Mouse (Mus musculus) liver, adult 2 months (tissue): ENCODE measurements around the gene Mprip. TPM values are rescaled to one million over a fixed set of nuclear protein-coding genes. Genes with fewer than 3 reads are reported as not detected.

Experiments
- DNase-seq: peaks from one replicate; pipeline ENCODE4 v3.0.0-alpha.2; 2011; ENCODE audit warnings: low read depth, low spot score; ENCODE audit errors: extremely low read depth
- H3K27ac ChIP-seq: fragments of 200-500 bp; replicated peaks from 2 replicates; pipeline ENCODE4 v1.5.1; 2012; ENCODE audit warnings: low read depth, mild to moderate bottlenecking, control low read depth, inconsistent platforms, low read length; ENCODE audit not compliant: insufficient read depth
- H3K27me3 ChIP-seq: fragments of 200-500 bp; 2 replicates; pipeline ENCODE4 v1.6.1; 2012; ENCODE audit warnings: mild to moderate bottlenecking, moderate library complexity, low read length, inconsistent platforms; ENCODE audit not compliant: control insufficient read depth, insufficient read depth
- H3K36me3 ChIP-seq: fragments of 200-500 bp; 2 replicates; pipeline ENCODE4 v1.6.1; 2012; ENCODE audit warnings: low read length, inconsistent platforms; ENCODE audit not compliant: control insufficient read depth, insufficient read depth
- H3K4me1 ChIP-seq: fragments of 200-500 bp; 2 replicates; pipeline ENCODE4 v1.6.1; 2011; ENCODE audit warnings: low read length; ENCODE audit not compliant: control insufficient read depth, insufficient read depth
- H3K4me3 ChIP-seq: fragments of 200-500 bp; 2 replicates; pipeline ENCODE4 v1.5.1; 2011; ENCODE audit warnings: low read depth, mild to moderate bottlenecking, control low read depth, low read length, moderate library complexity; ENCODE audit not compliant: insufficient read depth
- H3K79me2 ChIP-seq: fragments of 200-500 bp; 2 replicates; pipeline ENCODE4 v1.6.1; 2012; ENCODE audit warnings: inconsistent platforms, mild to moderate bottlenecking, low read length, moderate library complexity; ENCODE audit not compliant: control insufficient read depth, insufficient read depth
- H3K9ac ChIP-seq: fragments of 200-500 bp; 2 replicates; pipeline ENCODE4 v1.6.1; 2012; ENCODE audit warnings: low read depth, mild to moderate bottlenecking, control low read depth, inconsistent platforms, low read length
- CTCF ChIP-seq: fragments of 200-500 bp; IDR thresholded peaks from 2 replicates; pipeline ENCODE4 v1.5.1; 2011; ENCODE audit warnings: low read depth, low read length, control low read depth
- POLR2A ChIP-seq: fragments of 200-500 bp; IDR thresholded peaks from 2 replicates; pipeline ENCODE4 v1.6.1; 2011; ENCODE audit warnings: low read length, control low read depth; ENCODE audit not compliant: insufficient read depth; ENCODE audit errors: extremely low read depth
- WGBS: fragments of 180-500 bp; shearing (Covaris S2); methylation state at CpG from one replicate; pipeline ENCODE4 v1.1.7; 2018; 5-methylcytosine and 5-hydroxymethylcytosine counted together
- polyA plus RNA-seq: library from polyadenylated mRNA; depleted of rRNA; stranded (reverse); fragments of >200 nt; gene quantifications from 2 replicates; pipeline ENCODE4 v1.2.3, GENCODE M21; 2012
- total RNA-seq: library from RNA; depleted of rRNA; stranded (reverse); fragments of >200 nt; gene quantifications from 2 replicates; pipeline ENCODE4 v1.2.3, GENCODE M21; 2014

The Mprip gene
- total and polyA plus RNA-seq, 2 experiments: 29.0 to 58.4 TPM

- no peak for TF ChIP-seq CTCF
- TF ChIP-seq POLR2A: no peak
- no peaks in the 10 kb centered on the region for H3K4me1 ChIP-seq
- no peaks in the 10 kb centered on the region for H3K27me3 ChIP-seq
- no peak overlapping the region for H3K4me3 ChIP-seq
- no peaks in the 10 kb centered on the region for H3K79me2 ChIP-seq
- no peak overlapping the region for H3K27ac ChIP-seq
- no peak for DNase-seq
- peaks cover 33% of the 10 kb centered on the region for H3K36me3 ChIP-seq
- H3K9ac ChIP-seq: no peak overlapping the region
- 89% methylated on average over 2 of the region's 2 CpGs for WGBS
Measured at GRCm38 (mm10) chr11:59772291-59772690, 111.2 kb downstream of the Mprip start.

GRCm38 (mm10) chr11:59772902-59773301 lies 111.8 kb downstream of the Mprip start:
- Histone ChIP-seq H3K79me2 (no peaks in the 10 kb centered on the region), H3K27me3 (no peaks in the 10 kb centered on the region), H3K9ac (no peak overlapping the region), H3K27ac (no peak overlapping the region), H3K36me3 (peaks cover 27% of the 10 kb centered on the region), H3K4me1 (peaks cover 2% of the 10 kb centered on the region; the same call in 1 of the 2 replicates), H3K4me3 (no peak overlapping the region)
- WGBS: 90% methylated on average over 4 of the region's 4 CpGs
- TF ChIP-seq POLR2A (no peak), CTCF (no peak)
- DNase-seq: no peak

- H3K4me3 ChIP-seq: no peak overlapping the region
- H3K4me1 ChIP-seq: peaks cover 5% of the 10 kb centered on the region
- TF ChIP-seq CTCF (no peak), POLR2A (no peak)
- peaks cover 19% of the 10 kb centered on the region for H3K36me3 ChIP-seq
- no peaks in the 10 kb centered on the region for H3K79me2 ChIP-seq
- H3K9ac ChIP-seq: no peak overlapping the region
- no peak for DNase-seq
- 85% methylated on average over 4 of the region's 4 CpGs for WGBS
- no peak overlapping the region for H3K27ac ChIP-seq
- no peaks in the 10 kb centered on the region for H3K27me3 ChIP-seq
Measured at GRCm38 (mm10) chr11:59774522-59774921, 113.4 kb downstream of the Mprip start.

GRCm38 (mm10) chr11:59775435-59776148 lies 114.5 kb downstream of the Mprip start:
- Histone ChIP-seq H3K36me3 (peaks cover 19% of the 10 kb centered on the region), H3K4me3 (no peak overlapping the region), H3K79me2 (no peaks in the 10 kb centered on the region), H3K27ac (no peak overlapping the region), H3K4me1 (peaks cover 5% of the 10 kb centered on the region), H3K27me3 (no peaks in the 10 kb centered on the region), H3K9ac (no peak overlapping the region)
- TF ChIP-seq POLR2A (no peak), CTCF (no peak)
- no peak for DNase-seq
- 93% methylated on average over 13 of the region's 13 CpGs for WGBS

DNA sequence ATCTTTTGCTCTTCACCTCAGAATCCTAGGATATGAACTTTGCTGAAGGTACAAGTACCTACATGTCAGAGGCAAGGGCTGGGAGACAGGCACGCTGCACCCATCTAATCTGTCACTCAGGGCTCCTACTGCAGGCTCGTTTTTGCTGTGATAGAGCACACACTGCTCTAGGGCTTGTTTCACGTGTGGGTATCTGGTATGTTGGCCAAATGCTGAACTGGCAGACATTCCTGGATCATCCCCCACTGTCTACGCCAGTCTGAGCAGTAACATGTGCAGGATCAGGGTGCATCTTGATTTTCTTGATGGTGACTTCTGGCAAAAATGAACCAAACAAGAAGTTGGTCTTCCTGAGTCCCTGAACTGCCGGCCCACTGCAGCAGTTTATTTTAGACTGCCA lies 116.2 kb downstream of the Mprip start:
- Histone ChIP-seq H3K9ac (no peak overlapping the region), H3K79me2 (no peaks in the 10 kb centered on the region), H3K27ac (no peak overlapping the region), H3K36me3 (peaks cover 7% of the 10 kb centered on the region), H3K27me3 (no peaks in the 10 kb centered on the region), H3K4me1 (peaks cover 5% of the 10 kb centered on the region), H3K4me3 (no peak overlapping the region)
- 86% methylated on average over 5 of the region's 5 CpGs for WGBS
- TF ChIP-seq POLR2A: no peak
- TF ChIP-seq CTCF: no peak
- no peak for DNase-seq

GRCm38 (mm10) chr11:59778181-59778873 lies 117.2 kb downstream of the Mprip start:
- Histone ChIP-seq H3K27ac (no peak overlapping the region), H3K36me3 (peaks cover 6% of the 10 kb centered on the region), H3K4me1 (peaks cover 5% of the 10 kb centered on the region), H3K9ac (no peak overlapping the region), H3K79me2 (no peaks in the 10 kb centered on the region), H3K27me3 (no peaks in the 10 kb centered on the region), H3K4me3 (no peak overlapping the region)
- TF ChIP-seq CTCF (peak; percentile 100), POLR2A (no peak)
- DNase-seq: peak; percentile 79
- WGBS: 41% methylated on average over 9 of the region's 9 CpGs
